Mouse (Mus musculus) liver, embryonic 14.5 days (tissue): ENCODE data around the gene Kbtbd6.
A peak's percentile ranks its signal among the peaks of the same experiment; 100 is the strongest.

ENCODE experiments used
- CTCF ChIP-seq: IDR thresholded peaks from 2 replicates; pipeline ENCODE4 v1.5.1; 2016; ENCODE audit warnings: antibody characterized with exemption, low read depth, control low read depth
- EP300 ChIP-seq: IDR thresholded peaks from 2 replicates; pipeline ENCODE4 v1.6.1; 2016; ENCODE audit warnings: antibody characterized with exemption, low read depth

GRCm38 (mm10) chr14:79425979-79426729 lies 25.5 kb upstream of the Kbtbd6 start, which contains the start of gene Kbtbd7:
- TF ChIP-seq CTCF = no peak
- peak; percentile 17; the same call in 1 of the 2 replicates for TF ChIP-seq EP300
